Comparison of ENCODE assay signal across 11 mouse cellular contexts in the genomic region with DNA sequence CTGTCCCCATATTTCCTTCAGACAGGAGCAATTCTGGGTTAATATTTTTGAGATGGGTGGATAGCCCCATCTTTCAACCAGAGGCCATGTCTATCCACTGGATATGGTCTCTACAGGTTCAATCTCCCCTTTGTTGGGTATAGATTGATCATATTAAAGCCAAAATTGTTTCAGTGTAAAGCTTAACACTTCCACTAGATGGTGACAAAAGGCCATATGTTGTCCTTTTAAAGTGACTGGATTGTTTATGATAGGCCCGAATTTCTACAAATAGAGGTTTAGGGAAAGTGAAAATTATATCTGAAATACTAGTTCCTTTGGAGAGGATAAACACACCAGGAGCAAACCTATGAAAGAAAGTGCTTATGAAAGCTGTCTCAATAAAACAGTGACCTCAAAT. TPM values are rescaled to one million over a fixed set of nuclear protein-coding genes. Genes with fewer than 3 reads are reported as not detected.
DNase-seq lines count a peak whose midpoint lies in the region; ATAC-seq and TF ChIP-seq lines count a peak whose summit lies in the region.
"Had no signal": no experiment of that assay in that cellular context is flagged by ENCODE, and none has a peak within 500 bp of the region (broad histone marks: within the 10 kb centered on the region; RNA-seq: fewer than 3 reads in every experiment).

No protein-coding gene starts in this region.

- no peak for DNase-seq in heart, adult 2 months
- no peak for DNase-seq in heart, postnatal 36 days
- peak; percentile 6 for DNase-seq in lung, postnatal 0 days (ENCODE audit: low spot score)
- no peak for DNase-seq in lung, postnatal 36 days
- DNase-seq in Patski (ENCODE audit: low read depth, low spot score): no peak
- peak; percentile 62 for DNase-seq in retina, embryonic 14.5 days (ENCODE audit: low spot score)
- no peak for DNase-seq in thymus, postnatal 14 days
- DNase-seq in heart, postnatal 4 days: no peak
- DNase-seq: adrenal gland, adult 8-10 months; cerebellum, adult 18-20 months had no signal

- 30% methylated on average over 1 of the region's 1 CpGs for WGBS in heart, adult 2 months
- 25% methylated on average over 1 of the region's 1 CpGs for WGBS in lung, postnatal 0 days

- TF ChIP-seq EP300 in heart, adult 2 months (IDR thresholded peaks at IDR 0.05; ENCODE audit: insufficient read depth, low read depth, low read length): no peak
- TF ChIP-seq EP300 in lung, postnatal 0 days (IDR thresholded peaks at IDR 0.05): no peak

- H3K9ac ChIP-seq in heart, adult 2 months (ENCODE audit: low read depth, low read length): no peak overlapping the region
- H3K9ac ChIP-seq in lung, postnatal 0 days (replicated peaks; ENCODE audit: low read depth): no peak overlapping the region

- TF ChIP-seq CTCF in heart, adult 2 months (IDR thresholded peaks at IDR 0.05): peak; percentile 41
- peak; percentile 43; the same call in 1 of the 2 replicates for TF ChIP-seq CTCF in lung, postnatal 0 days (IDR thresholded peaks at IDR 0.05)
- TF ChIP-seq CTCF in Patski (IDR thresholded peaks at IDR 0.05): peak; percentile 50

- H3K36me3 ChIP-seq in heart, adult 2 months (ENCODE audit: control insufficient read depth, insufficient read depth, low read length): no peaks in the 10 kb centered on the region
- no peaks in the 10 kb centered on the region for H3K36me3 ChIP-seq in lung, postnatal 0 days (ENCODE audit: insufficient read depth, low read length)

- H3K27me3 ChIP-seq in heart, adult 2 months (ENCODE audit: control insufficient read depth, insufficient read depth, low read length): no peaks in the 10 kb centered on the region
- no peaks in the 10 kb centered on the region for H3K27me3 ChIP-seq in lung, postnatal 0 days (replicated peaks; ENCODE audit: insufficient read depth, low read length)
- peaks cover 7% of the 10 kb centered on the region for H3K27me3 ChIP-seq in Patski
- H3K27me3 ChIP-seq: megakaryocyte, embryonic 14.5 days had no signal

- in situ Hi-C loops in Patski (cut with MboI; ENCODE audit: low pct_unique_long_range_greater_than_20kb): no loop called here

- no peak for TF ChIP-seq POLR2A in heart, adult 2 months (IDR thresholded peaks at IDR 0.05; ENCODE audit: insufficient read depth, low read depth, low read length)

- ATAC-seq in lung, postnatal 0 days: no peak
- ATAC-seq in Patski: peak; percentile 60

- no peaks in the 10 kb centered on the region for H3K79me2 ChIP-seq in heart, adult 2 months (replicated peaks; ENCODE audit: control insufficient read depth, insufficient read depth, low read length)

- no peak overlapping the region for H3K27ac ChIP-seq in heart, adult 2 months
- no peak overlapping the region for H3K27ac ChIP-seq in lung, postnatal 0 days (ENCODE audit: low read length)

- intact Hi-C loops in heart, adult 2 months (cut with DNase I): no loop called here
- intact Hi-C loops in heart, postnatal 36 days (cut with DNase I): loop anchor here (5.0 kb wide), 1 partner anchor 278 kb away; no protein-coding TSS in a partner anchor

- no peaks in the 10 kb centered on the region for H3K4me1 ChIP-seq in heart, adult 2 months (ENCODE audit: control insufficient read depth, insufficient read depth, low read length)
- no peaks in the 10 kb centered on the region for H3K4me1 ChIP-seq in lung, postnatal 0 days (ENCODE audit: insufficient read depth, low read depth, low read length)
- H3K4me1 ChIP-seq: megakaryocyte, embryonic 14.5 days had no signal

- no peak overlapping the region for H3K4me3 ChIP-seq in heart, adult 2 months
- no peak overlapping the region for H3K4me3 ChIP-seq in lung, postnatal 0 days (ENCODE audit: low read depth, low read length)
- H3K4me3 ChIP-seq: megakaryocyte, embryonic 14.5 days had no signal

- CTCF ChIA-PET in Patski (lab: Charles Lee): interaction anchor here (0.7 to 2.6 kb wide), 9 partner anchors 8 to 277 kb away, joined by 3 to 9 read pairs (median 4); no protein-coding TSS in a partner anchor

- no peaks in the 10 kb centered on the region for H3K9me3 ChIP-seq in lung, postnatal 0 days (ENCODE audit: low read length)
- H3K9me3 ChIP-seq: megakaryocyte, embryonic 14.5 days had no signal

- POLR2A ChIA-PET in Patski (lab: Charles Lee): no interaction called here

- no peak overlapping the region for H3K4me2 ChIP-seq in lung, postnatal 0 days (replicated peaks; ENCODE audit: low read depth, low read length)

RNA-seq across cellular contexts. Expression of a gene that starts 34.9 kb away (rescaled TPM):
- total RNA-seq in heart, adult 2 months (2021): 10 to 100 TPM; 25.1 to 25.7 TPM
- polyA plus RNA-seq in heart, adult 2 months (2012; rRNA removed): 22.6 and 34.9 TPM in 2 replicates
- total RNA-seq in heart, postnatal 36 days (2021): 10 to 100 TPM; 22.6 to 33.4 TPM
- polyA plus RNA-seq in lung, postnatal 0 days (2015; fragmentation: Nextera tagmentation; extraction: Ambion mirVana): 154 and 175 TPM in 2 replicates
- polyA plus RNA-seq in Patski (2021): 133 TPM
- 10 to 100 TPM; 93.6 to 97.2 TPM for total RNA-seq in heart, postnatal 4 days (2021)

Comparison
In these comparisons a context has a peak if more than half of its experiments do, and no peak if none do; other contexts are left out.
1. DNase-seq: peak in lung, postnatal 0 days (single experiment) and retina, embryonic 14.5 days (single experiment); none in heart, adult 2 months (0 of 2), heart, postnatal 36 days (0 of 2), lung, postnatal 36 days (single experiment), Patski (single experiment), thymus, postnatal 14 days (single experiment) and heart, postnatal 4 days (single experiment).
2. Peak in every context shown above with its lines, with median percentiles within 50 percentile points of each other: CTCF ChIP-seq.